Mouse (Mus musculus): ENCODE measurements around the gene Rftn1. TPM values are rescaled to one million over a fixed set of nuclear protein-coding genes. Genes with fewer than 3 reads are reported as not detected.

Rftn1 gene
- polyA plus RNA-seq, 2 experiments: 14.6 to 15.0 TPM

DNA sequence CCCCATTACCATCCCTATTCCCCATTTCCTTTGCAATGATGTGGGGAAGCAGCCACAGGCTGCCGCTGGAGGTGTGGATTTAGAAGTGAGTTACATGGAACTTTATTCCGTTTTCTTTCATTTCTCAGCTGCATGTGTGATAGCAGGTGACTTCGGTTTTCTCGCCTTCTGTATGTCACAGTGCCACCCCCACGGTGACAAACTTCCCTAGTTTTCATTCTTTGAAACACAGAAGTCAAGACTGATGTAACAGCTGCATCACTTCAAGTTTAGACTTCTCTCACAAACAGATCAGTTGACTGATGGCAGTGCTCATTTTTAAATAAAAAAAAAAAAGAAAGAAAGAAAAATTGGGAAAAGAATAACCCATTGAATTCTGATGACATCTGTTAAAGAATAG is 121.3 kb downstream of the Rftn1 start:
- Histone ChIP-seq H3K27me3 (ENCODE audit: control insufficient read depth, insufficient read depth, low read length) (no peaks in the 10 kb centered on the region), H3K9ac (ENCODE audit: low read depth, low read length, severe bottlenecking) (no peak overlapping the region), H3K4me2 (replicated peaks; ENCODE audit: low read depth, low read length, severe bottlenecking) (no peak overlapping the region), H3K4me3 (replicated peaks; ENCODE audit: low read length) (no peak overlapping the region), H3K36me3 (ENCODE audit: control insufficient read depth, insufficient read depth, low read length) (no peaks in the 10 kb centered on the region), H3K9me3 (ENCODE audit: control insufficient read depth, low read length) (no peaks in the 10 kb centered on the region), H3K4me1 (ENCODE audit: control insufficient read depth, insufficient read depth, low read length) (no peaks in the 10 kb centered on the region), H3K27ac (replicated peaks; ENCODE audit: low read depth, low read length) (no peak overlapping the region)
- DNase-seq (ENCODE audit: low spot score) (no peak), ATAC-seq (ENCODE audit: low FRiP score, low read depth) (no peak)
- 74% methylated on average over 5 of the region's 5 CpGs for WGBS
- no peak for TF ChIP-seq POLR2A (IDR thresholded peaks at IDR 0.05; ENCODE audit: borderline replicate concordance, extremely low read depth, insufficient read depth, insufficient read length)

DNA sequence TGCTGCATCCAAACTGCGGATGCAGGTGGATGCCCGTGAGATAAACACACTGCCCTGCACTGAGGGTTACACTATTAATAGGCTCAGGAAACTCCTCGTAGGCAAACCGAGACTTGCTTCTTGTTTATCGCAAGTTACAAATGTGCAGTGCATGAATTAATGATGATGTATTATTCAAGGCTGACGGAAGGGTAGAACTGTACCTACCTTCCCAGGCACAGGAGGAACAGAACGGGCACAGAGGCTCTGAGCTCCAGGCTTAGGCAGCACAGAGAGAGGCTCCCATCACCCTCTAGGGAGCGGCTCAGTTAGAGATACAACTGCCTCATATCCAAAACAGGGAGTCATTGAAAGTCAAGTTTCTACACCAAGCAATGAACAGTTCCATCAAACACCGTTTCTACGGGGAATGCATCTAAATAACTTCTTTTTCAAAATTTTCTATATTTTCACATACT is 121.8 kb downstream of the Rftn1 start:
- DNase-seq (ENCODE audit: low spot score) (no peak), ATAC-seq (ENCODE audit: low FRiP score, low read depth) (no peak)
- Histone ChIP-seq H3K4me3 (replicated peaks; ENCODE audit: low read length) (no peak overlapping the region), H3K27ac (replicated peaks; ENCODE audit: low read depth, low read length) (no peak overlapping the region), H3K4me1 (ENCODE audit: control insufficient read depth, insufficient read depth, low read length) (no peaks in the 10 kb centered on the region), H3K4me2 (replicated peaks; ENCODE audit: low read depth, low read length, severe bottlenecking) (no peak overlapping the region), H3K27me3 (ENCODE audit: control insufficient read depth, insufficient read depth, low read length) (no peaks in the 10 kb centered on the region), H3K9ac (ENCODE audit: low read depth, low read length, severe bottlenecking) (no peak overlapping the region), H3K9me3 (ENCODE audit: control insufficient read depth, low read length) (no peaks in the 10 kb centered on the region), H3K36me3 (ENCODE audit: control insufficient read depth, insufficient read depth, low read length) (no peaks in the 10 kb centered on the region)
- TF ChIP-seq POLR2A (IDR thresholded peaks at IDR 0.05; ENCODE audit: borderline replicate concordance, extremely low read depth, insufficient read depth, insufficient read length): no peak
- 71% methylated on average over 10 of the region's 10 CpGs for WGBS

DNA sequence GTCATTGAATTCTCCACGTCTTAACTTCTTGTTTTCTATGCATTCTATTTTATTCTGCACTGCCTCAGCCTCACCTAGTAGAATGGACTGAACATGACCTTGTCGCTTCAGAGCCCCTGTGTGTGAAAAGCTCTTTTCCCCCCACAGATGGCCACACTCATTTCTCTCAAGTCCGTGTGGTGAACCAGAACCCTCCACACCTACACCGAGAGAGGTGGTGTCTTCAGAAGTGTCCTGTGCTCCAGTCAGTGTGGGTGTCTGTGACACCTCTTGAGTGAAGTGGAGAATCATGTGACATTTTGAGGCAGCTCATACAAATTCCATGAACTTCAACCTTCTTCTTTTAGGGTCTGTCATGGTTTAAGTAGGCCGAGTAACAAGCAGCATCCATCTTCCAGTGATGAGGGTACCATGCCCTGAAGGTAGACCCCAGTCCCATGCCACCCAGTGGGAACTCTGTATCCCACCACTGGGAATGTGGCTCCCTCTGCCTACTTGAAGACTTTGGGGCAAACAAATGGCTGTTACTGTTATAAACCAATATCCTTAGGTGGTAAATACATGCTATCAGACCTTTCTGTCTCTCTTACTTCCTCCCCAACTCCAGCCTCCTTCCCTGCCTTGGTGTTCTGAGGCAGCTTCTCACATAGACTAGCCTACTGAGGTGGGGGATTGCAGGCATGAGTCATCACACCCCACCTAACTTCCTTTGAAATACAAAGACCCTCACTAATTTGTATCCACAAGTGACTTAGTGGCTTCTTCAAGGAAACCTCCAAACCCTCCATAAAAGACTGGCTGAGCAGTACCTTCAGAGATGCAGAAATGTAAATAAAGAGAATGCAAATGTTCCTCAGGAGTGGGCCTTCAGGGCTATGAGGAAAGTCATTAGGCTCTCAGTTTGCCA is 122.4 kb downstream of the Rftn1 start:
- Histone ChIP-seq H3K9ac (ENCODE audit: low read depth, low read length, severe bottlenecking) (no peak overlapping the region), H3K9me3 (ENCODE audit: control insufficient read depth, low read length) (no peaks in the 10 kb centered on the region), H3K4me3 (replicated peaks; ENCODE audit: low read length) (no peak overlapping the region), H3K27ac (replicated peaks; ENCODE audit: low read depth, low read length) (no peak overlapping the region), H3K36me3 (ENCODE audit: control insufficient read depth, insufficient read depth, low read length) (no peaks in the 10 kb centered on the region), H3K4me2 (replicated peaks; ENCODE audit: low read depth, low read length, severe bottlenecking) (no peak overlapping the region), H3K4me1 (ENCODE audit: control insufficient read depth, insufficient read depth, low read length) (no peaks in the 10 kb centered on the region), H3K27me3 (ENCODE audit: control insufficient read depth, insufficient read depth, low read length) (no peaks in the 10 kb centered on the region)
- no peak for TF ChIP-seq POLR2A (IDR thresholded peaks at IDR 0.05; ENCODE audit: borderline replicate concordance, extremely low read depth, insufficient read depth, insufficient read length)
- ATAC-seq (ENCODE audit: low FRiP score, low read depth) (no peak), DNase-seq (ENCODE audit: low spot score) (no peak)
- WGBS: 80% methylated on average over 5 of the region's 5 CpGs

DNA sequence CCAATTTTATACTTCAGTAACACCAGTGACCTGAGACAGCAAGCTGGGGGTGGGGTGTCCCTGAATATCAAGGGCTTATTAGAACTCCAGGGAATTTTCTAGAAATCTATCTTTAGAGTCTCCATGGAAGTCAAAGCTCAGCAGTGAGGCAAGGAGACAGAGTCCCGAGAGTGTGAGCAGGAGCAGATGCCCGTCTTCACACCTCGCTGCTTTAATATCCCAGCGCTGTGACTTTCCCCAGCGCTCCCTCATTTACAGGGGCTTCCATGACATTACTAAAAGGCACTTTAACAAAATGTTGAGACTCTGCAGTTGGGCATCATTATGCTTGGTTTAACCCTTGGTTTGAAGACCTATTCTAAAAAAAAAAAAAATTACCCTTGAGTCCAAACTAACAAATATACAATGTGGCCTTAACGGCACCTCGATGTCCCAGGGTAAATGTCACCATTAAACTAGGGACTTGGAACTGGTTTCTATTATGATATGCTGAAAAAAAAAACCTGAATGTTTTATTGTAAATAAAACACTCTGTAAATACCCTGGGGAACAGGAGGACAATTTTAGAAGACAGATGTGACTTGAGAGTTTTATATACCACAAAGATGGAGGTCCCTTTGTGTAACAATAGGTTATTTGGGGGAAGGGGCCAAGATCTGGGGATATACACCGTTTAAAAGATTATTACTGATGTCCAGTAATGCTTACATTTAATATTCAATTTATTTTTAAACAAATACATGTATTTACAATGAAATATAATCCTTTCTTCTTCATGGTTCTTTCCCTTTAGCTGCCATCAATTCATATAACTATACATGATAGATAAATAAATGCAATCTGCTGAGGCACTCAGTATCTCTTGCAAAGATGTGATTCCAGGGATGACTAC is 123.4 kb downstream of the Rftn1 start:
- Histone ChIP-seq H3K9ac (ENCODE audit: low read depth, low read length, severe bottlenecking) (no peak overlapping the region), H3K4me1 (ENCODE audit: control insufficient read depth, insufficient read depth, low read length) (no peaks in the 10 kb centered on the region), H3K4me2 (replicated peaks; ENCODE audit: low read depth, low read length, severe bottlenecking) (no peak overlapping the region), H3K36me3 (ENCODE audit: control insufficient read depth, insufficient read depth, low read length) (no peaks in the 10 kb centered on the region), H3K27ac (replicated peaks; ENCODE audit: low read depth, low read length) (no peak overlapping the region), H3K27me3 (ENCODE audit: control insufficient read depth, insufficient read depth, low read length) (no peaks in the 10 kb centered on the region), H3K9me3 (ENCODE audit: control insufficient read depth, low read length) (no peaks in the 10 kb centered on the region), H3K4me3 (replicated peaks; ENCODE audit: low read length) (no peak overlapping the region)
- 56% methylated on average over 8 of the region's 8 CpGs for WGBS
- no peak for ATAC-seq (ENCODE audit: low FRiP score, low read depth)
- no peak for DNase-seq (ENCODE audit: low spot score)
- TF ChIP-seq POLR2A (IDR thresholded peaks at IDR 0.05; ENCODE audit: borderline replicate concordance, extremely low read depth, insufficient read depth, insufficient read length): no peak

All from limb, embryonic 14.5 days (tissue).